Mouse (Mus musculus): ENCODE data around the gene Nudt22. TPM values are rescaled to one million over a fixed set of nuclear protein-coding genes. Genes with fewer than 3 reads are reported as not detected.

The Nudt22 gene
- polyA plus RNA-seq, 1 experiment from 2014 or later, result 34.1 TPM

GRCm38 (mm10) chr19:6947742-6948141, 48.2 kb downstream of the Nudt22 start:
- 0 out of 2 replicates have a peak, but pooled peaks cover 2% of the 10 kb centered on the region for H3K36me3 ChIP-seq (ENCODE audit: control insufficient read depth, insufficient read depth)
- peaks cover 17% of the 10 kb centered on the region for H3K4me1 ChIP-seq (ENCODE audit: control insufficient read depth, insufficient read depth, low read length)
- no peak overlapping the region for H3K4me3 ChIP-seq (ENCODE audit: low read length)
- no peaks in the 10 kb centered on the region for H3K9me3 ChIP-seq (replicated peaks; ENCODE audit: control insufficient read depth, low read length)
- H3K4me2 ChIP-seq (ENCODE audit: low read depth, low read length), result no peak overlapping the region
- ATAC-seq (replicated peaks; ENCODE audit: extremely low read depth, insufficient read depth, low FRiP score), result no peak
- 58% methylated on average over 4 of the region's 4 CpGs for WGBS
- no peak overlapping the region for H3K9ac ChIP-seq (ENCODE audit: low read length)
- H3K27me3 ChIP-seq (ENCODE audit: control insufficient read depth, insufficient read depth, low read length), result no peaks in the 10 kb centered on the region
- no peak overlapping the region for H3K27ac ChIP-seq (ENCODE audit: low read length)

GRCm38 (mm10) chr19:6943709-6944108, 52.2 kb downstream of the Nudt22 start:
- no peaks in the 10 kb centered on the region for H3K27me3 ChIP-seq (ENCODE audit: control insufficient read depth, insufficient read depth, low read length)
- H3K36me3 ChIP-seq (ENCODE audit: control insufficient read depth, insufficient read depth), result 0 out of 2 replicates have a peak, but pooled peaks cover 2% of the 10 kb centered on the region
- 89% methylated on average over 6 of the region's 6 CpGs for WGBS
- no peaks in the 10 kb centered on the region for H3K9me3 ChIP-seq (replicated peaks; ENCODE audit: control insufficient read depth, low read length)
- H3K4me2 ChIP-seq (ENCODE audit: low read depth, low read length), result no peak overlapping the region
- H3K4me1 ChIP-seq (ENCODE audit: control insufficient read depth, insufficient read depth, low read length), result peaks cover 18% of the 10 kb centered on the region
- no peak for ATAC-seq (replicated peaks; ENCODE audit: extremely low read depth, insufficient read depth, low FRiP score)
- no peak overlapping the region for H3K9ac ChIP-seq (ENCODE audit: low read length)
- H3K4me3 ChIP-seq (ENCODE audit: low read length), result no peak overlapping the region
- no peak overlapping the region for H3K27ac ChIP-seq (ENCODE audit: low read length)

Other genes with a start within 250 kb of the Nudt22 start
- 20.0 and 20.5 TPM in 2 replicates for gene Rps6ka4, start 155.5 kb downstream of the Nudt22 start, polyA plus RNA-seq (2015; fragmentation: Nextera tagmentation; extraction: Ambion mirVana)
- 1.00 and 3.8 TPM in 2 replicates for gene Ccdc88b, start 137.9 kb downstream of the Nudt22 start, polyA plus RNA-seq (2015; fragmentation: Nextera tagmentation; extraction: Ambion mirVana)
- gene Trmt112, start 86.4 kb downstream of the Nudt22 start, polyA plus RNA-seq (2015; fragmentation: Nextera tagmentation; extraction: Ambion mirVana), result 80.0 and 93.0 TPM in 2 replicates
- gene Prdx5, start 86.0 kb downstream of the Nudt22 start, polyA plus RNA-seq (2015; fragmentation: Nextera tagmentation; extraction: Ambion mirVana), result 383 and 415 TPM in 2 replicates
- 43.4 and 48.2 TPM in 2 replicates for gene Esrra, start 74.3 kb downstream of the Nudt22 start, polyA plus RNA-seq (2015; fragmentation: Nextera tagmentation; extraction: Ambion mirVana)
- 2.8 and 3.9 TPM in 2 replicates for gene Catsperz, start 70.7 kb downstream of the Nudt22 start, polyA plus RNA-seq (2015; fragmentation: Nextera tagmentation; extraction: Ambion mirVana)
- 0.50 and 0.95 TPM in 2 replicates for gene Kcnk4, start 61.6 kb downstream of the Nudt22 start, polyA plus RNA-seq (2015; fragmentation: Nextera tagmentation; extraction: Ambion mirVana)
- gene Bad, start 54.3 kb downstream of the Nudt22 start, polyA plus RNA-seq (2015; fragmentation: Nextera tagmentation; extraction: Ambion mirVana), result 58.4 and 59.2 TPM in 2 replicates
- gene Gpr137, start 53.6 kb downstream of the Nudt22 start, polyA plus RNA-seq (2015; fragmentation: Nextera tagmentation; extraction: Ambion mirVana), result 20.8 and 22.3 TPM in 2 replicates
- 68.9 and 104 TPM in 2 replicates for gene Ppp1r14b, start 21.1 kb downstream of the Nudt22 start, polyA plus RNA-seq (2015; fragmentation: Nextera tagmentation; extraction: Ambion mirVana)
- 16.8 and 21.1 TPM in 2 replicates for gene Plcb3, start 19.6 kb downstream of the Nudt22 start, polyA plus RNA-seq (2015; fragmentation: Nextera tagmentation; extraction: Ambion mirVana)
- 83.7 and 95.0 TPM in 2 replicates for gene Fkbp2, start 15.6 kb downstream of the Nudt22 start, polyA plus RNA-seq (2015; fragmentation: Nextera tagmentation; extraction: Ambion mirVana)
- gene Vegfb, start 8.5 kb downstream of the Nudt22 start, polyA plus RNA-seq (2015; fragmentation: Nextera tagmentation; extraction: Ambion mirVana), result 123 and 171 TPM in 2 replicates
- gene Dnajc4, start 3.5 kb downstream of the Nudt22 start, polyA plus RNA-seq (2015; fragmentation: Nextera tagmentation; extraction: Ambion mirVana), result 40.3 and 44.1 TPM in 2 replicates
- gene Trpt1, start within 50 bp of the Nudt22 start, polyA plus RNA-seq (2015; fragmentation: Nextera tagmentation; extraction: Ambion mirVana), result 17.0 and 17.3 TPM in 2 replicates
- 14.3 and 24.7 TPM in 2 replicates for gene Fermt3, start 23.4 kb upstream of the Nudt22 start, polyA plus RNA-seq (2015; fragmentation: Nextera tagmentation; extraction: Ambion mirVana)
- gene Stip1, start 43.9 kb upstream of the Nudt22 start, polyA plus RNA-seq (2015; fragmentation: Nextera tagmentation; extraction: Ambion mirVana), result 195 and 202 TPM in 2 replicates
- gene Macrod1, start 60.7 kb upstream of the Nudt22 start, polyA plus RNA-seq (2015; fragmentation: Nextera tagmentation; extraction: Ambion mirVana), result 61.0 and 64.3 TPM in 2 replicates
- gene Flrt1, start 109.6 kb upstream of the Nudt22 start, polyA plus RNA-seq (2015; fragmentation: Nextera tagmentation; extraction: Ambion mirVana), result 1.6 and 1.9 TPM in 2 replicates
- gene Otub1, start 210.2 kb upstream of the Nudt22 start, polyA plus RNA-seq (2015; fragmentation: Nextera tagmentation; extraction: Ambion mirVana), result 140 and 141 TPM in 2 replicates
- gene Cox8a, start 221.5 kb upstream of the Nudt22 start, polyA plus RNA-seq (2015; fragmentation: Nextera tagmentation; extraction: Ambion mirVana), result 1,892 and 2,285 TPM in 2 replicates
- gene Naa40, start 245.1 kb upstream of the Nudt22 start, polyA plus RNA-seq (2015; fragmentation: Nextera tagmentation; extraction: Ambion mirVana), result 59.3 and 61.1 TPM in 2 replicates